ENCODE assay signal across 9 mouse cellular contexts in the genomic region with DNA sequence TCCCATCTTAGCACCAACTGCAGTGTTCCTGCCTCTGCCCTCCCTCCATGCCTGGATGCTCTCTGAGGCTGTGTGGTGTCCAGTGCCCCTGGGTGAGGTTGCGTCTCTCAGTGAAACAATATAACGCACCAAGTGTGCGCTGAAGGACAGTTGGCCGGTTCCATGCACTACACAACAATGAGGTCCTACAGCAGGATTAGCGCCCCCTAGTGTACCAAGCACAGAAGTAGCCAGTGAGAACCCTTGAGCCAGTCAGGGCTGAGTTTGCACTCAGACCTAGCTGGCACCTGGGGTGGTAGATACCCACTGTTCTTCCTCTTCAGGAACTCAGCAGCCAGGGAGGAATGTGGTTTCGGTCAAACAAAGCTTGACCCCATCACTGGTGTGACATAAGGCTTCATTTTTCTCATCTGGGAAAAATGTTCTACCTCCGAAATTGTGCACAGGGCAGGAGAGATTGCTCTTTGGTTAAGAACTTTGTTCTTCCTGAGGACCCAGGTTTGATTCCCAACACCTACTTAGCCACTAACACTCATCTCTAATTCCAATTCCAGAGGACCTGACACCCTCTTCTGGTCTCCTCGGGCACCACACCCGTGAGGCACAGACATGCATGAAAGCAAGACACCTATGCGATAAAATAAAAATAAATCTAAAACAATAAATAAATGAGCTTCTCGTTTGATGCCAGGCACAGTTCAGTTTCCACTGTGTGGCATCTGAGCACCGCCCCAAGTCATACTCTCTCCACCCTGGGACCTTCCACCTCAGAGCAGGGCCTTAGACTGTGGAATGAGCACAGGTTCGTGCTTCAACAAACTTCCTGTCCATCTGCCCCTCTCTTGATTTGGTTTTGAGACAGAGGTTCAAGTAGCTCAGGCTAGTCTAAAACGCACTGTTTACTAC. TPM values are rescaled to one million over a fixed set of nuclear protein-coding genes. Genes with fewer than 3 reads are reported as not detected.
DNase-seq lines count a peak whose midpoint lies in the region; ATAC-seq and TF ChIP-seq lines count a peak whose summit lies in the region.
"Had no signal": no experiment of that assay in that cellular context is flagged by ENCODE, and none has a peak within 500 bp of the region (broad histone marks: within the 10 kb centered on the region; RNA-seq: fewer than 3 reads in every experiment).

No protein-coding gene starts in this region.

- no peak overlapping the region for H3K4me2 ChIP-seq in lung, embryonic 14.5 days

- no peak for ATAC-seq in lung, embryonic 14.5 days (ENCODE audit: insufficient read depth)

- TF ChIP-seq RAD21 in MEL (IDR thresholded peaks at IDR 0.05; ENCODE audit: low read depth, low read length), result peak; percentile 6

- H3K9ac ChIP-seq in lung, embryonic 14.5 days, result no peak overlapping the region
- peak overlapping the region; percentile 51 for H3K9ac ChIP-seq in MEL (ENCODE audit: control insufficient read depth, low read depth, low read length, poor library complexity, severe bottlenecking)

- TF ChIP-seq EP300 in MEL (IDR thresholded peaks at IDR 0.05; ENCODE audit: low read depth in 1 of 2, low read length in 2 of 2), result no peak

- H3K36me3 ChIP-seq in lung, embryonic 14.5 days (ENCODE audit: insufficient read depth), result peaks cover 7% of the 10 kb centered on the region; the same call in 1 of the 2 replicates
- peaks cover 0 to 21% of the 10 kb centered on the region in 2 experiments; a peak in 2 of 4 replicates for H3K36me3 ChIP-seq in MEL (ENCODE audit: control insufficient read depth in 1 of 2, insufficient read depth in 2 of 2, low read length in 2 of 2)
- peaks cover 46% of the 10 kb centered on the region for H3K36me3 ChIP-seq in small intestine, adult 2 months (ENCODE audit: control insufficient read depth, insufficient read depth, low read length)

- TF ChIP-seq CTCF in lung, embryonic 14.5 days (IDR thresholded peaks at IDR 0.05; ENCODE audit: low read depth), result peak; percentile 59
- TF ChIP-seq CTCF in MEL (IDR thresholded peaks at IDR 0.05 in 2 of 3, conservative IDR thresholded peaks at IDR 0.05 in 1 of 3; ENCODE audit: control insufficient read depth in 1 of 3, insufficient read depth in 1 of 3, low read depth in 2 of 3, low read length in 3 of 3, poor library complexity in 1 of 3, severe bottlenecking in 1 of 3), result peak; percentile 77 to 90 (median 78)
- peak; percentile 79; the same call in 1 of the 2 replicates for TF ChIP-seq CTCF in small intestine, adult 2 months (IDR thresholded peaks at IDR 0.05; ENCODE audit: extremely low read depth, insufficient read length, insufficient replicate concordance, low read depth, low read length)

- no peaks in the 10 kb centered on the region; the same call in 1 of the 2 replicates for H3K79me2 ChIP-seq in MEL (ENCODE audit: control insufficient read depth, insufficient read depth, low read length, poor library complexity)

- no peaks in the 10 kb centered on the region for H3K9me3 ChIP-seq in lung, embryonic 14.5 days (ENCODE audit: low read depth, low read length)
- H3K9me3 ChIP-seq in MEL (replicated peaks; ENCODE audit: insufficient read depth, low read length), result no peaks in the 10 kb centered on the region

- H3K27ac ChIP-seq in lung, embryonic 14.5 days (ENCODE audit: low read depth), result no peak overlapping the region
- peak overlapping the region; percentile 88 for H3K27ac ChIP-seq in MEL (ENCODE audit: control insufficient read depth, low read depth, low read length)
- H3K27ac ChIP-seq in small intestine, adult 2 months (ENCODE audit: insufficient read depth, low read depth, low read length), result peak overlapping the region; percentile 97

- TF ChIP-seq POLR2A in MEL (IDR thresholded peaks at IDR 0.05; ENCODE audit: control insufficient read depth in 1 of 2, insufficient read depth in 1 of 2, low read depth in 1 of 2, low read length in 2 of 2, poor library complexity in 1 of 2), result no peak
- no peak for TF ChIP-seq POLR2A in small intestine, adult 2 months (IDR thresholded peaks at IDR 0.05; ENCODE audit: low read depth, low read length)

- H3K4me3 ChIP-seq in lung, embryonic 14.5 days (ENCODE audit: low read depth, low read length), result no peak overlapping the region
- H3K4me3 ChIP-seq in MEL (ENCODE audit: control insufficient read depth in 1 of 2, insufficient read depth in 1 of 2, low read depth in 2 of 2, low read length in 2 of 2), result no peak overlapping the region
- H3K4me3 ChIP-seq in small intestine, adult 2 months (ENCODE audit: low read depth, low read length), result no peak overlapping the region
- H3K4me3 ChIP-seq: myocyte had no signal

- 0 out of 2 replicates have a peak, but pooled peaks cover 2% of the 10 kb centered on the region for H3K4me1 ChIP-seq in lung, embryonic 14.5 days (ENCODE audit: insufficient read depth)
- H3K4me1 ChIP-seq in MEL (ENCODE audit: control insufficient read depth in 1 of 2, insufficient read depth in 2 of 2, low read length in 2 of 2), result peaks cover 5 to 33% of the 10 kb centered on the region in 2 experiments; a peak in 3 of 4 replicates
- H3K4me1 ChIP-seq in small intestine, adult 2 months (ENCODE audit: control insufficient read depth, insufficient read depth, insufficient read length, low read length), result peaks cover 31% of the 10 kb centered on the region

- DNase-seq in lung, embryonic 14.5 days, result peak; percentile 44
- no peak for DNase-seq in lung, postnatal 10 days
- peak; percentile 75 for DNase-seq in MEL (ENCODE audit: low read depth, low spot score)
- peak; percentile 35 for DNase-seq in embryo, embryonic 11 days
- DNase-seq in urinary bladder, postnatal 14 days (ENCODE audit: low spot score), result no peak
- no peak for DNase-seq in testis, postnatal 14 days (ENCODE audit: low spot score)
- DNase-seq: cerebellum, adult 9-10 months had no signal

- H3K27me3 ChIP-seq in lung, embryonic 14.5 days (ENCODE audit: insufficient read depth, low read length), result no peaks in the 10 kb centered on the region
- no peaks in the 10 kb centered on the region for H3K27me3 ChIP-seq in MEL (ENCODE audit: control insufficient read depth in 1 of 2, insufficient read depth in 2 of 2, low read length in 2 of 2)
- H3K27me3 ChIP-seq in small intestine, adult 2 months (ENCODE audit: control insufficient read depth, insufficient read depth, low read length), result no peaks in the 10 kb centered on the region

- WGBS in lung, embryonic 14.5 days, result 85% methylated on average over 14 of the region's 14 CpGs
- WGBS in small intestine, adult 2 months, result 61% methylated on average over 14 of the region's 14 CpGs

TF ChIP-seq in MEL, 35 proteins besides CTCF, POLR2A, EP300 and RAD21:
- TF ChIP-seq USF1 (IDR thresholded peaks at IDR 0.05; ENCODE audit: low read depth, low read length) (no peak), POLR2AphosphoS2 (IDR thresholded peaks at IDR 0.05; ENCODE audit: low read length) (no peak), KAT2A (conservative IDR thresholded peaks at IDR 0.05; ENCODE audit: low read depth, low read length) (no peak), ZNF384 (IDR thresholded peaks at IDR 0.05; ENCODE audit: low read depth, low read length) (no peak), USF2 (IDR thresholded peaks at IDR 0.05; ENCODE audit: borderline replicate concordance in 1 of 2, insufficient read depth in 1 of 2, low read depth in 1 of 2, low read length in 2 of 2) (no peak)

RNA-seq across cellular contexts. Expression of a gene that starts 9.5 kb away (rescaled TPM):
- polyA plus RNA-seq in lung, embryonic 14.5 days (2014; fragmentation: Nextera tagmentation; extraction: Ambion mirVana), result 46.2 and 49.5 TPM in 2 replicates
- total RNA-seq in MEL (2012; rRNA removed), result 45.3 and 45.7 TPM in 2 replicates
- polyA plus RNA-seq in MEL (2012; ENCODE audit: insufficient read depth in 1 of 2, insufficient read length in 2 of 2, low read depth in 1 of 2, low replicate concordance in 2 of 2, missing spikeins in 1 of 2), result 10 to 100 TPM in 1 of 2 experiments, not detected in 1; 68.9 TPM
- 91.5 and 220 TPM in 2 replicates for polyA plus RNA-seq in small intestine, adult 2 months (2012; rRNA removed)

Comparison
In these comparisons a context has a peak if more than half of its experiments do, and no peak if none do; other contexts are left out.
1. DNase-seq: peak in lung, embryonic 14.5 days (single experiment), MEL (single experiment) and embryo, embryonic 11 days (single experiment); none in lung, postnatal 10 days (single experiment), urinary bladder, postnatal 14 days (single experiment) and testis, postnatal 14 days (single experiment).
2. Peak in every context shown above with its lines, with median percentiles within 50 percentile points of each other: CTCF ChIP-seq.